Mouse (Mus musculus) C2C12 (cell line): ENCODE data around the gene Dhx37. TPM values are rescaled to one million over a fixed set of nuclear protein-coding genes. Genes with fewer than 3 reads are reported as not detected.

Experiments used
- H3K27me3 ChIP-seq: one replicate; pipeline ENCODE4 v1.6.1; 2011; ENCODE audit not compliant: control insufficient read depth, insufficient read depth, insufficient read length
- H3K36me3 ChIP-seq: one replicate; pipeline ENCODE4 v1.6.1; 2011; ENCODE audit not compliant: control insufficient read depth, insufficient read depth
- H3K4me3 ChIP-seq: one replicate; pipeline ENCODE4 v1.5.1; 2011; ENCODE audit warnings: mild to moderate bottlenecking, control low read depth; ENCODE audit not compliant: poor library complexity, insufficient read depth, severe bottlenecking
- H3K79me2 ChIP-seq: one replicate; pipeline ENCODE4 v1.6.1; 2011; ENCODE audit not compliant: control insufficient read depth, insufficient read depth
- H3K79me3 ChIP-seq: one replicate; pipeline ENCODE4 v1.6.1; 2011; ENCODE audit warnings: low read depth, control low read depth
- H3ac ChIP-seq: one replicate; pipeline ENCODE3; 2011; ENCODE audit warnings: low read depth; ENCODE audit not compliant: control insufficient read depth, insufficient read length
- CEBPB ChIP-seq: IDR thresholded peaks from one replicate; pipeline ENCODE4 v1.6.1; 2011; ENCODE audit warnings: low read depth, mild to moderate bottlenecking, control low read depth, moderate library complexity
- CTCF ChIP-seq: IDR thresholded peaks from one replicate; pipeline ENCODE4 v1.5.1; 2011; ENCODE audit not compliant: control insufficient read depth, insufficient read depth, insufficient read length
- FOSL1 ChIP-seq: IDR thresholded peaks from one replicate; pipeline ENCODE4 v1.8.0; 2011; ENCODE audit warnings: mild to moderate bottlenecking, low read length; ENCODE audit not compliant: poor library complexity, insufficient read depth, severe bottlenecking
- MAX ChIP-seq: IDR thresholded peaks from one replicate; pipeline ENCODE4 v1.6.1; 2011; ENCODE audit warnings: mild to moderate bottlenecking, control low read depth
- MYOD1 ChIP-seq: IDR thresholded peaks from one replicate; pipeline ENCODE4 v1.6.1; 2011; ENCODE audit warnings: low read depth; ENCODE audit not compliant: control insufficient read depth, insufficient read length
- MYOG ChIP-seq: IDR thresholded peaks from one replicate; pipeline ENCODE4 v1.6.1; 2011; ENCODE audit not compliant: control insufficient read depth, insufficient read length; ENCODE audit errors: extremely low read depth
- USF1 ChIP-seq: IDR thresholded peaks from one replicate; pipeline ENCODE4 v1.6.1; 2011; ENCODE audit warnings: low read depth, mild to moderate bottlenecking, control low read depth, moderate library complexity
- polyA plus RNA-seq: library from polyadenylated mRNA; unstranded; fragments of >200 nt; fragmentation: generic; extraction: Trizol; gene quantifications from one replicate; pipeline ENCODE4 v1.2.1, GENCODE M21; 2012; ENCODE audit warnings: missing spikeins

The Dhx37 gene
- polyA plus RNA-seq, 1 experiment = 25.2 TPM

DNA sequence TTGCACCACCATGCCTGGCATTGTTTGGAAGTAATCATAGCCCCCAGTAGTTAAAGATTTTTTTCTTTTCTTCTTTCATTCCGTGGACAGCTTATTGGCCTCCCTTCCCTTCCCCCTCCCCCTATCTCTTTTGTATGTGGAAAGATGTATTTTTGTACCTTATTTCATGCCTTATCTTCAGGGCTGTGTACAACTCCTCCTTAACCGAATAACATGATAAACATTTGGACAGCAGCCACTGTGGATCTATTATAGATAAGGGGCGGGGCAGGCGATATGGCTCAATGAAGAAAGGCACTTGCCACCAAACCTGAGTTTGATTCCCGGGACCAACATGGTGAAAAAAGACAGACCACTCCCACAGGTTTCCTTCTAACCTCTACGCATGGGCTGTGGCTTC is 23.6 kb upstream of the Dhx37 start:
- TF ChIP-seq CTCF (no peak), FOSL1 (no peak), MYOD1 (no peak), MAX (no peak), MYOG (no peak), USF1 (no peak), CEBPB (no peak)
- Histone ChIP-seq H3K79me2 (no peaks in the 10 kb centered on the region), H3K4me3 (no peak overlapping the region), H3K36me3 (peaks cover 23% of the 10 kb centered on the region), H3K27me3 (no peaks in the 10 kb centered on the region), H3ac (no peak overlapping the region), H3K79me3 (no peaks in the 10 kb centered on the region)

DNA sequence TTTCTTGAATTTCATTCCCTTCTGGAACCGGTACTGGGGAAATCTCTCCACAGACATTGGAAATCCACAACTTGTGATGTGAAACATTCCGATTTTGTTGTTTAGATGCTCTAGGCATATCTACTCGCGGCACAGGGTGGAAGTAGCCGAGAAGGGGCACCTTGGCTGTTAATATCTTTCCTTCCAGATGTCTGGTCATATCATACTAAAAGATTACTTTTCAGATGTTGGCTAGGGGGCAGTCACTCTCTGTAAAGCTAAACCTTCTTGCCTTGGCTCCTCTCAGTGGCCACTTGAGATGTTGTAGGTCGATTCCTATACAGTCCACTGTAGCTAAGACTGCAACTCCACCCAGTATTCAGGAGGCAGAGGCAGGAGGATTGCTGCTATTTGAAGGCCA is 22.2 kb upstream of the Dhx37 start:
- no peaks in the 10 kb centered on the region for H3K27me3 ChIP-seq
- H3K79me2 ChIP-seq = peaks cover 9% of the 10 kb centered on the region
- H3K36me3 ChIP-seq = peaks cover 25% of the 10 kb centered on the region
- H3K79me3 ChIP-seq = peaks cover 3% of the 10 kb centered on the region
- H3ac ChIP-seq = no peak overlapping the region
- TF ChIP-seq MYOG (no peak), USF1 (no peak), MAX (no peak), FOSL1 (no peak), MYOD1 (no peak), CEBPB (no peak), CTCF (no peak)
- no peak overlapping the region for H3K4me3 ChIP-seq

GRCm38 (mm10) chr5:125452573-125452972 is 18.7 kb upstream of the Dhx37 start:
- Histone ChIP-seq H3K4me3 (no peak overlapping the region), H3K27me3 (no peaks in the 10 kb centered on the region), H3K36me3 (peaks cover 25% of the 10 kb centered on the region), H3ac (no peak overlapping the region), H3K79me2 (peaks cover 39% of the 10 kb centered on the region), H3K79me3 (peaks cover 15% of the 10 kb centered on the region)
- TF ChIP-seq MYOG = no peak
- peak; percentile 1 for TF ChIP-seq CEBPB

DNA sequence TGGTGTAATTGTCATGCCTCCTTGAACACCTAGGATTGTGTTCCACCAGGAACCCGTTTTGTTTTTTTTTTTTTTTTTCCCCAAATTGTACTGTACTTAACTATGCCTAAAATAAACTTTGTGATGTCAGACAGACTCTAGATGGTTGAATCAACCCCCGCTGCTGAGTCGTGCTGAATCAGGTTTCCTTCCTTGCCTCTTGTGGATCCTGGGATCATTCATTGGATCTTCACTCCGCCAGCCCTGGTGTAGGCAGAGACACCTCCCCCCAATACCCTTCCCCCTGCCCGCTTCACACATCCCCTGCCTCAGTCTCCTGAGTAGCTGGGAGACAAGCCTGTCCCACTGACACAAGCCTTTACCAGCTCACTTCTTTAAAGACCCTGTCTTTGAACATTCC is 15.4 kb upstream of the Dhx37 start:
- Histone ChIP-seq H3K36me3 (peaks cover 15% of the 10 kb centered on the region), H3K79me2 (peaks cover 69% of the 10 kb centered on the region), H3ac (no peak overlapping the region), H3K27me3 (no peaks in the 10 kb centered on the region), H3K79me3 (peaks cover 19% of the 10 kb centered on the region), H3K4me3 (no peak overlapping the region)
- no peak for TF ChIP-seq MAX
- no peak for TF ChIP-seq MYOD1
- TF ChIP-seq MYOG = no peak
- TF ChIP-seq FOSL1 = no peak
- TF ChIP-seq CTCF = no peak

DNA sequence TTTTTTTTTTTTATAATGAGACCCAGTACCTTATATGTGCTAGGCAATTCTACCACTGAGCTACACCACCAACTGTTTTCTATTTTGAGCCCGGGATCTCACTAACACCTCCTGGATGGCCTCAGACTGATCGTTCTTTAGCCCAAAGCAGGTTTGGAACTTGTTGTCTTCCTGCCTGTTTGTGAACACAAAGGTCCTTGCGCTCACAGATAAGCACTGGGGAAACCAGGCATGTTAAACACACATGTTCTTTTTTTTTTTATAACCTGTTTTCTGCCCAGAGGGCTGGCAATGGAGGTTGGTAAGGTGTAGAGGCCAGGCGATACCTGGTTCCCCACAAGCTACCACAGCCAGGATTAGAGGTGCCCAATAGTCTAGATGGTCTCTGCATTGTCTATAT is 14.7 kb upstream of the Dhx37 start:
- TF ChIP-seq MYOG = no peak
- no peak for TF ChIP-seq MAX
- no peak for TF ChIP-seq FOSL1
- no peak for TF ChIP-seq MYOD1
- no peak for TF ChIP-seq USF1
- TF ChIP-seq CEBPB = no peak
- TF ChIP-seq CTCF = no peak
- Histone ChIP-seq H3K4me3 (no peak overlapping the region), H3K79me2 (peaks cover 76% of the 10 kb centered on the region), H3K27me3 (no peaks in the 10 kb centered on the region), H3ac (no peak overlapping the region), H3K36me3 (peaks cover 12% of the 10 kb centered on the region), H3K79me3 (peaks cover 22% of the 10 kb centered on the region)

DNA sequence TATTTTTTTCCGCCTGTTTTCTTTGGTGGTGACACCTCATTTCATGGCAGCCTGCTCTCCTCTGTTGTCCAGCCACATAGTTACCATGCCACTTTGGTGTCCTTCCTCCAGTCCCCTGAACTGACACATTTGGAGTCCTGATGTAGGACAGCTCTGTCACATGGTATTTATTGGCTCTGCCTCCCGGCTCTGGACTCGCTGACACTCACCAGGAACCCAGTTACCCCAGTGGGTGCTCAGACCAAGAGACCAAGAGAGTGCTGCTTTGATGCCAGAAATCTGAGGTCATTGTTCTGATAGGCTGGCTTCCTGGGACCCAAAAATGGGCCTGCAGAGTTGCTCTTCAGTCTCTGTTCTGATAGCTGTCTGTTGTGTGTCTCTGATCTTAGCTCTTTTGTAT is 14.1 kb upstream of the Dhx37 start:
- TF ChIP-seq MYOD1 (no peak), MAX (no peak)
- Histone ChIP-seq H3K4me3 (no peak overlapping the region), H3K79me3 (peaks cover 24% of the 10 kb centered on the region), H3ac (no peak overlapping the region), H3K27me3 (no peaks in the 10 kb centered on the region), H3K36me3 (peaks cover 6% of the 10 kb centered on the region), H3K79me2 (peaks cover 82% of the 10 kb centered on the region)
